Mouse (Mus musculus) cortical plate, adult 2 months (tissue): ENCODE data around the gene Pank2.

Experiments
- CTCF ChIP-seq: fragments of 200-500 bp; IDR thresholded peaks from 2 replicates; pipeline ENCODE4 v1.5.1; 2011; ENCODE audit warnings: mild to moderate bottlenecking, control low read depth, low read length; ENCODE audit not compliant: insufficient read depth; ENCODE audit errors: extremely low read depth
- POLR2A ChIP-seq: fragments of 200-500 bp; IDR thresholded peaks from 2 replicates; pipeline ENCODE4 v1.6.1; 2011; ENCODE audit warnings: mild to moderate bottlenecking, low read length, control low read depth; ENCODE audit not compliant: insufficient read depth; ENCODE audit errors: extremely low read depth

DNA sequence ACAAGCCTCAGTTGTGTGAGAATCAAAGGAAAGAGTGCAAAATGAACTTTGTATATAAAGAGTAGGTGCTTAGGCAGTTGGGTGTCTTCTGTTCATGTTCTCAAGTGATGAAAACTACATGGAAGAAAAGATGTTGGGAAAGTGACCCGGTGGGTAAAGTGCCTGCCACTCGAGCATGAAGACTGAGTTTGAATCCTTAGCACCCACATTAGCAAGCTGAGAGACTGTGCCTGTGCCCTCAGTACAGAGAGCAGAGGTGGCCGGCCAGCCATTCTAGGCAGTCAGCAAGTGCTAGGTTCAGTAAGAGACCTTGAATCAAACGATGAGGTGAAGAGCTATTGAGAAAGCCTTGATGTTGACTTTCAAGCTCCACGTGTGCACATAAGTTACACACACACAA, 14.4 kb downstream of the Pank2 start:
- TF ChIP-seq CTCF = no peak
- TF ChIP-seq POLR2A = no peak
